Mouse (Mus musculus) heart, postnatal 10 days (tissue): ENCODE results near the gene Tfrc. TPM values are rescaled to one million over a fixed set of nuclear protein-coding genes. Genes with fewer than 3 reads are reported as not detected.
A peak's percentile ranks its signal among the peaks of the same experiment; 100 is the strongest.

ENCODE experiments used
- DNase-seq, 2 experiments: peaks; one replicate each; pipeline ENCODE4 v3.0.0; 2021
- intact Hi-C: fragments of 180-260 bp; cut with DNase I; formaldehyde crosslinking; loops from one replicate; pipeline ENCODE4 v1.15.1; 2025
- total RNA-seq, 2 experiments: library from RNA; stranded (reverse); gene quantifications; 2 replicates each; pipeline ENCODE4 v1.2.3; 2021

Tfrc gene
- total RNA-seq, 2 experiments from 2014 or later, result 180 to 317 TPM

- peak; percentile 70 to 73 for DNase-seq
- intact Hi-C loops, result no loop called here
Observed at GRCm38 (mm10) chr16:32665851-32666665, 57.3 kb downstream of the Tfrc start.

GRCm38 (mm10) chr16:32666671-32667551 is 58.2 kb downstream of the Tfrc start:
- DNase-seq, result no peak

GRCm38 (mm10) chr16:32667552-32667872 is 58.8 kb downstream of the Tfrc start:
- intact Hi-C loops, result no loop called here
- peak in 1 of 2 experiments; percentile 52 for DNase-seq

More at GRCm38 (mm10) chr16:32666671-32667551, 58.2 kb downstream of the Tfrc start:
- intact Hi-C loops, result no loop called here

- no peak for DNase-seq
- intact Hi-C loops, result no loop called here
Observed at GRCm38 (mm10) chr16:32668030-32668429, 59.3 kb downstream of the Tfrc start.

GRCm38 (mm10) chr16:32668472-32668871 is 59.8 kb downstream of the Tfrc start:
- intact Hi-C loops, result no loop called here
- DNase-seq, result no peak

GRCm38 (mm10) chr16:32669243-32669642 is 60.5 kb downstream of the Tfrc start:
- no peak for DNase-seq
- intact Hi-C loops, result no loop called here

- intact Hi-C loops, result no loop called here
- DNase-seq, result no peak
Observed at GRCm38 (mm10) chr16:32670354-32671124, 61.8 kb downstream of the Tfrc start.

GRCm38 (mm10) chr16:32671206-32671887 is 62.6 kb downstream of the Tfrc start:
- no peak for DNase-seq
- intact Hi-C loops, result no loop called here

GRCm38 (mm10) chr16:32672250-32672649 is 63.5 kb downstream of the Tfrc start:
- intact Hi-C loops, result no loop called here
- no peak for DNase-seq

GRCm38 (mm10) chr16:32672861-32673560 is 64.3 kb downstream of the Tfrc start:
- intact Hi-C loops, result no loop called here

GRCm38 (mm10) chr16:32674121-32674740 is 65.5 kb downstream of the Tfrc start:
- intact Hi-C loops, result no loop called here
- no peak for DNase-seq

More at GRCm38 (mm10) chr16:32672861-32673560, 64.3 kb downstream of the Tfrc start:
- no peak for DNase-seq

GRCm38 (mm10) chr16:32677040-32677700 is 68.5 kb downstream of the Tfrc start:
- intact Hi-C loops, result no loop called here
- DNase-seq, result no peak

GRCm38 (mm10) chr16:32677903-32678302 is 69.2 kb downstream of the Tfrc start:
- intact Hi-C loops, result no loop called here
- DNase-seq, result no peak

- intact Hi-C loops, result no loop called here
Observed at GRCm38 (mm10) chr16:32678812-32679211, 70.1 kb downstream of the Tfrc start.

GRCm38 (mm10) chr16:32679976-32680375 is 71.3 kb downstream of the Tfrc start:
- intact Hi-C loops, result no loop called here
- no peak for DNase-seq

More at GRCm38 (mm10) chr16:32678812-32679211, 70.1 kb downstream of the Tfrc start:
- no peak for DNase-seq

- no peak for DNase-seq
- intact Hi-C loops, result no loop called here
Observed at GRCm38 (mm10) chr16:32680806-32681205, 72.1 kb downstream of the Tfrc start.

- DNase-seq, result peak; percentile 84 to 92
- intact Hi-C loops, result loop anchor here (1.0 to 2.0 kb wide), 3 partner anchors 23 to 175 kb away; no protein-coding TSS in a partner anchor
Observed at GRCm38 (mm10) chr16:32682194-32682593, 73.5 kb downstream of the Tfrc start.
